In the genomic region with DNA sequence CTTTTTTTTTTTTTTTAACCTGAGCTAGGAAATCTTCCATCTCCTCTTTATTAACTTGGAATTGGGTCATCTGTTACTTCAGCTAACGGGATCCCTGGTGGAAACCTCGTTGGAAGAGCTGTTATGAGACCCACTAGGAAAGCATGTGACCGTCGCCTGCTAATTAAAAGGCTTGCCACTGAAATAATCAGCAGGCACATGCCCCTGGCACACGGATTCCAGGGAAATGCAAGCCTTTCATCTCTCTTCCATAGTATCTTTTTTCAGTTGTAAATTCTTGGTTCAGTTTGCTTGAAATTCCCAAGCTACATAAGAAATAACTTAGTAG, we compare ENCODE assay signal across 7 mouse cellular contexts. TPM values are rescaled to one million over a fixed set of nuclear protein-coding genes. Genes with fewer than 3 reads are reported as not detected.
A peak's percentile ranks its signal among the peaks of the same experiment; 100 is the strongest.
DNase-seq lines count a peak whose midpoint lies in the region; ATAC-seq and TF ChIP-seq lines count a peak whose summit lies in the region.

No protein-coding gene starts in this region.

- H3K4me2 ChIP-seq in lung, embryonic 15.5 days, result no peak overlapping the region; the same call in 1 of the 2 replicates
- H3K4me2 ChIP-seq in heart, postnatal 0 days (ENCODE audit: low read depth, low read length), result no peak overlapping the region
- H3K4me2 ChIP-seq in liver, embryonic 13.5 days, result no peak overlapping the region
- H3K4me2 ChIP-seq in stomach, postnatal 0 days (replicated peaks; ENCODE audit: low read depth), result no peak overlapping the region

- H3K27ac ChIP-seq in lung, embryonic 15.5 days, result peak overlapping the region; percentile 97
- H3K27ac ChIP-seq in heart, postnatal 0 days (ENCODE audit: low read depth), result peak overlapping the region; percentile 97
- H3K27ac ChIP-seq in liver, embryonic 13.5 days, result peak overlapping the region; percentile 79
- H3K27ac ChIP-seq in stomach, postnatal 0 days (replicated peaks), result peak overlapping the region; percentile 82
- H3K27ac ChIP-seq in layer of hippocampus, adult 2 months, result no peak overlapping the region

- H3K27me3 ChIP-seq in lung, embryonic 15.5 days, result no peaks in the 10 kb centered on the region
- H3K27me3 ChIP-seq in heart, postnatal 0 days (ENCODE audit: control insufficient read depth, insufficient read depth, low read length), result no peaks in the 10 kb centered on the region
- no peaks in the 10 kb centered on the region for H3K27me3 ChIP-seq in liver, embryonic 13.5 days
- no peaks in the 10 kb centered on the region for H3K27me3 ChIP-seq in stomach, postnatal 0 days (ENCODE audit: control insufficient read depth, insufficient read depth, low read length)

- H3K4me1 ChIP-seq in lung, embryonic 15.5 days, result peaks cover 62% of the 10 kb centered on the region
- peaks cover 60% of the 10 kb centered on the region for H3K4me1 ChIP-seq in heart, postnatal 0 days (ENCODE audit: control insufficient read depth, insufficient read depth)
- peaks cover 59% of the 10 kb centered on the region for H3K4me1 ChIP-seq in liver, embryonic 13.5 days (replicated peaks)
- peaks cover 25% of the 10 kb centered on the region for H3K4me1 ChIP-seq in stomach, postnatal 0 days (replicated peaks; ENCODE audit: control insufficient read depth, insufficient read depth)

- H3K36me3 ChIP-seq in lung, embryonic 15.5 days, result peaks cover 13% of the 10 kb centered on the region; the same call in 1 of the 2 replicates
- peaks cover 16% of the 10 kb centered on the region for H3K36me3 ChIP-seq in heart, postnatal 0 days (replicated peaks; ENCODE audit: control insufficient read depth, insufficient read depth, low read length)
- H3K36me3 ChIP-seq in liver, embryonic 13.5 days, result peaks cover 10% of the 10 kb centered on the region; the same call in 1 of the 2 replicates
- H3K36me3 ChIP-seq in stomach, postnatal 0 days (ENCODE audit: control insufficient read depth, insufficient read depth, low read length), result no peaks in the 10 kb centered on the region

- ATAC-seq in lung, embryonic 15.5 days (ENCODE audit: borderline replicate concordance, extremely low read depth, low FRiP score, low TSS enrichment), result no peak
- peak; percentile 10; the same call in 1 of the 2 replicates for ATAC-seq in heart, postnatal 0 days (ENCODE audit: insufficient read depth, low read depth)
- no peak for ATAC-seq in liver, embryonic 13.5 days (ENCODE audit: low read depth)
- no peak for ATAC-seq in stomach, postnatal 0 days (ENCODE audit: low FRiP score, low TSS enrichment)

- H3K9ac ChIP-seq in lung, embryonic 15.5 days, result no peak overlapping the region
- no peak overlapping the region for H3K9ac ChIP-seq in heart, postnatal 0 days (replicated peaks; ENCODE audit: low read depth, low read length)
- H3K9ac ChIP-seq in liver, embryonic 13.5 days, result no peak overlapping the region
- H3K9ac ChIP-seq in stomach, postnatal 0 days (ENCODE audit: low read length), result no peak overlapping the region

- no peak for TF ChIP-seq EP300 in heart, postnatal 0 days (IDR thresholded peaks at IDR 0.05; ENCODE audit: low read depth)
- TF ChIP-seq EP300 in stomach, postnatal 0 days (optimal IDR thresholded peaks at IDR 0.05), result no peak

- no peak for TF ChIP-seq CTCF in heart, postnatal 0 days (IDR thresholded peaks at IDR 0.05; ENCODE audit: low read depth)
- TF ChIP-seq CTCF in stomach, postnatal 0 days (IDR thresholded peaks at IDR 0.05; ENCODE audit: low read depth), result no peak
- TF ChIP-seq CTCF in layer of hippocampus, adult 2 months (conservative IDR thresholded peaks at IDR 0.05), result no peak

- 29% methylated on average over 5 of the region's 5 CpGs for WGBS in lung, embryonic 15.5 days
- 4% methylated on average over 5 of the region's 5 CpGs for WGBS in heart, postnatal 0 days
- WGBS in liver, embryonic 13.5 days (ENCODE audit: insufficient replicate concordance), result 44% methylated on average over 5 of the region's 5 CpGs
- 32% methylated on average over 5 of the region's 5 CpGs for WGBS in stomach, postnatal 0 days

- no peaks in the 10 kb centered on the region for H3K9me3 ChIP-seq in lung, embryonic 15.5 days
- no peaks in the 10 kb centered on the region for H3K9me3 ChIP-seq in heart, postnatal 0 days (replicated peaks; ENCODE audit: control insufficient read depth, low read length)
- H3K9me3 ChIP-seq in liver, embryonic 13.5 days (replicated peaks), result no peaks in the 10 kb centered on the region
- no peaks in the 10 kb centered on the region for H3K9me3 ChIP-seq in stomach, postnatal 0 days (ENCODE audit: control insufficient read depth, low read length)

- H3K4me3 ChIP-seq in lung, embryonic 15.5 days, result no peak overlapping the region
- H3K4me3 ChIP-seq in heart, postnatal 0 days (ENCODE audit: low read depth, low read length), result no peak overlapping the region
- no peak overlapping the region for H3K4me3 ChIP-seq in liver, embryonic 13.5 days (replicated peaks)
- no peak overlapping the region for H3K4me3 ChIP-seq in stomach, postnatal 0 days (ENCODE audit: low read depth, low read length)
- no peak overlapping the region for H3K4me3 ChIP-seq in layer of hippocampus, adult 2 months

- no peak for DNase-seq in lung, postnatal 36 days
- peak; percentile 60 for DNase-seq in heart, postnatal 0 days (ENCODE audit: low spot score)
- no peak for DNase-seq in liver, embryonic 13.5 days
- DNase-seq in stomach, postnatal 0 days (ENCODE audit: low spot score), result no peak
- no peak for DNase-seq in right cerebral cortex, postnatal 14 days
- DNase-seq in layer of hippocampus, adult 2 months (ENCODE audit: low spot score in 2 of 2), result no peak

RNA-seq across cellular contexts. Expression of a gene that starts 21.6 kb away (rescaled TPM):
- polyA plus RNA-seq in lung, embryonic 15.5 days (2015; fragmentation: Nextera tagmentation; extraction: Ambion mirVana), result 58.4 and 62.5 TPM in 2 replicates
- 424 and 484 TPM in 2 replicates for total RNA-seq in heart, postnatal 0 days (2014; rRNA removed; ENCODE audit: low replicate concordance)
- polyA plus RNA-seq in heart, postnatal 0 days (2015; fragmentation: Nextera tagmentation; extraction: Ambion mirVana), result 52.2 and 59.9 TPM in 2 replicates
- polyA plus RNA-seq in liver, embryonic 13.5 days (2015; fragmentation: Nextera tagmentation; extraction: Ambion mirVana), result 13.8 and 17.4 TPM in 2 replicates
- 9.4 and 9.6 TPM in 2 replicates for polyA plus RNA-seq in stomach, postnatal 0 days (2015; fragmentation: Nextera tagmentation; extraction: Ambion mirVana)
- 10 to 100 TPM; 27.9 to 30.3 TPM for total RNA-seq in layer of hippocampus, adult 2 months (2021)
